Mouse (Mus musculus): ENCODE results near the gene Pfn1. TPM values are rescaled to one million over a fixed set of nuclear protein-coding genes. Genes with fewer than 3 reads are reported as not detected.

Pfn1 gene
- total and polyA plus RNA-seq, 3 experiments: 270 to 479 (median 280) TPM

GRCm38 (mm10) chr11:70660571-70660970, 6.1 kb upstream of the Pfn1 start:
- Histone ChIP-seq H3K27me3 (ENCODE audit: control insufficient read depth, insufficient read depth, low read length) (no peaks in the 10 kb centered on the region), H3K79me2 (replicated peaks; ENCODE audit: control insufficient read depth, insufficient read depth, low read length) (no peaks in the 10 kb centered on the region), H3K36me3 (ENCODE audit: control insufficient read depth, insufficient read depth, low read length) (peaks cover 16% of the 10 kb centered on the region), H3K4me1 (ENCODE audit: control insufficient read depth, insufficient read depth, low read length) (no peaks in the 10 kb centered on the region), H3K27ac (no peak overlapping the region; the same call in 1 of the 2 replicates), H3K9ac (ENCODE audit: low read depth, low read length) (peak overlapping the region; percentile 23), H3K4me3 (no peak overlapping the region)
- no peak for DNase-seq
- 62% methylated on average over 8 of the region's 8 CpGs for whole genome bisulfite sequencing
- TF ChIP-seq EP300 (IDR thresholded peaks at IDR 0.05; ENCODE audit: insufficient read depth, low read depth, low read length) (no peak), CTCF (IDR thresholded peaks at IDR 0.05) (no peak), POLR2A (IDR thresholded peaks at IDR 0.05; ENCODE audit: insufficient read depth, low read depth, low read length) (no peak)
- intact Hi-C loops (cut with DNase I): no loop called here

- Histone ChIP-seq H3K36me3 (ENCODE audit: control insufficient read depth, insufficient read depth, low read length) (peaks cover 12% of the 10 kb centered on the region), H3K4me3 (peak overlapping the region; percentile 47; the same call in 1 of the 2 replicates), H3K9ac (ENCODE audit: low read depth, low read length) (peak overlapping the region; percentile 38; the same call in 1 of the 2 replicates), H3K4me1 (ENCODE audit: control insufficient read depth, insufficient read depth, low read length) (no peaks in the 10 kb centered on the region), H3K27ac (peak overlapping the region; percentile 99; the same call in 1 of the 2 replicates), H3K27me3 (ENCODE audit: control insufficient read depth, insufficient read depth, low read length) (no peaks in the 10 kb centered on the region), H3K79me2 (replicated peaks; ENCODE audit: control insufficient read depth, insufficient read depth, low read length) (peaks cover 4% of the 10 kb centered on the region)
- 58% methylated on average over 8 of the region's 8 CpGs for WGBS
- TF ChIP-seq CTCF (IDR thresholded peaks at IDR 0.05): no peak
- no peak for TF ChIP-seq EP300 (IDR thresholded peaks at IDR 0.05; ENCODE audit: insufficient read depth, low read depth, low read length)
- TF ChIP-seq POLR2A (IDR thresholded peaks at IDR 0.05; ENCODE audit: insufficient read depth, low read depth, low read length): no peak
- no peak for DNase-seq
- intact Hi-C loops (cut with DNase I): no loop called here
These were observed 4.5 kb upstream of the Pfn1 start for GRCm38 (mm10) chr11:70658942-70659341.

GRCm38 (mm10) chr11:70658521-70658920, 4.1 kb upstream of the Pfn1 start:
- 56% methylated on average over 5 of the region's 5 CpGs for WGBS
- intact Hi-C loops (cut with DNase I): no loop called here
- TF ChIP-seq CTCF (IDR thresholded peaks at IDR 0.05) (no peak), EP300 (IDR thresholded peaks at IDR 0.05; ENCODE audit: insufficient read depth, low read depth, low read length) (no peak), POLR2A (IDR thresholded peaks at IDR 0.05; ENCODE audit: insufficient read depth, low read depth, low read length) (no peak)
- no peaks in the 10 kb centered on the region for H3K27me3 ChIP-seq (ENCODE audit: control insufficient read depth, insufficient read depth, low read length)
- no peak for DNase-seq
- no peaks in the 10 kb centered on the region for H3K4me1 ChIP-seq (ENCODE audit: control insufficient read depth, insufficient read depth, low read length)
- peak overlapping the region; percentile 99 for H3K27ac ChIP-seq
- H3K4me3 ChIP-seq: peak overlapping the region; percentile 47
- peak overlapping the region; percentile 13 for H3K9ac ChIP-seq (ENCODE audit: low read depth, low read length)
- H3K79me2 ChIP-seq (replicated peaks; ENCODE audit: control insufficient read depth, insufficient read depth, low read length): peaks cover 4% of the 10 kb centered on the region
- peaks cover 12% of the 10 kb centered on the region for H3K36me3 ChIP-seq (ENCODE audit: control insufficient read depth, insufficient read depth, low read length)

GRCm38 (mm10) chr11:70657991-70658390, 3.5 kb upstream of the Pfn1 start:
- Histone ChIP-seq H3K36me3 (ENCODE audit: control insufficient read depth, insufficient read depth, low read length) (peaks cover 13% of the 10 kb centered on the region), H3K27ac (peak overlapping the region; percentile 99), H3K27me3 (ENCODE audit: control insufficient read depth, insufficient read depth, low read length) (no peaks in the 10 kb centered on the region), H3K4me3 (peak overlapping the region; percentile 47), H3K4me1 (ENCODE audit: control insufficient read depth, insufficient read depth, low read length) (no peaks in the 10 kb centered on the region), H3K9ac (ENCODE audit: low read depth, low read length) (peak overlapping the region; percentile 13), H3K79me2 (replicated peaks; ENCODE audit: control insufficient read depth, insufficient read depth, low read length) (peaks cover 4% of the 10 kb centered on the region)
- intact Hi-C loops (cut with DNase I): no loop called here
- no peak for DNase-seq
- WGBS: 52% methylated on average over 9 of the region's 9 CpGs
- TF ChIP-seq CTCF (IDR thresholded peaks at IDR 0.05) (no peak), POLR2A (IDR thresholded peaks at IDR 0.05; ENCODE audit: insufficient read depth, low read depth, low read length) (no peak), EP300 (IDR thresholded peaks at IDR 0.05; ENCODE audit: insufficient read depth, low read depth, low read length) (no peak)

- 42% methylated on average over 6 of the region's 6 CpGs for WGBS
- no peak for TF ChIP-seq EP300 (IDR thresholded peaks at IDR 0.05; ENCODE audit: insufficient read depth, low read depth, low read length)
- no peak for TF ChIP-seq CTCF (IDR thresholded peaks at IDR 0.05)
- no peak for TF ChIP-seq POLR2A (IDR thresholded peaks at IDR 0.05; ENCODE audit: insufficient read depth, low read depth, low read length)
- Histone ChIP-seq H3K79me2 (replicated peaks; ENCODE audit: control insufficient read depth, insufficient read depth, low read length) (peaks cover 4% of the 10 kb centered on the region), H3K27me3 (ENCODE audit: control insufficient read depth, insufficient read depth, low read length) (no peaks in the 10 kb centered on the region), H3K9ac (ENCODE audit: low read depth, low read length) (peak overlapping the region; percentile 13), H3K4me1 (ENCODE audit: control insufficient read depth, insufficient read depth, low read length) (no peaks in the 10 kb centered on the region), H3K4me3 (peak overlapping the region; percentile 47), H3K27ac (peak overlapping the region; percentile 99), H3K36me3 (ENCODE audit: control insufficient read depth, insufficient read depth, low read length) (peaks cover 12% of the 10 kb centered on the region)
- peak; percentile 15 to 16 for DNase-seq
- intact Hi-C loops (cut with DNase I): no loop called here
These were observed 3.1 kb upstream of the Pfn1 start for GRCm38 (mm10) chr11:70657573-70657972.

GRCm38 (mm10) chr11:70656964-70657363, 2.5 kb upstream of the Pfn1 start, which contains the start of gene Eno3:
TSS of gene Eno3 (plus strand) at chr11:70657202.
- peak within 1 kb of the TSS; percentile 100 for H3K4me3 ChIP-seq

More at GRCm38 (mm10) chr11:70656964-70657363, 2.5 kb upstream of the Pfn1 start, which contains the start of gene Eno3:
- peak in 1 of 2 experiments; percentile 51 for DNase-seq
- peak within 1 kb of the TSS; percentile 77 for H3K9ac ChIP-seq (ENCODE audit: low read depth, low read length)
- H3K4me1 ChIP-seq (ENCODE audit: control insufficient read depth, insufficient read depth, low read length): peaks cover 1% of the 10 kb centered on the region; the same call in 1 of the 2 replicates
- intact Hi-C loops (cut with DNase I): no loop called here
- peak; percentile 65 for TF ChIP-seq POLR2A (IDR thresholded peaks at IDR 0.05; ENCODE audit: insufficient read depth, low read depth, low read length)
- TF ChIP-seq EP300 (IDR thresholded peaks at IDR 0.05; ENCODE audit: insufficient read depth, low read depth, low read length): no peak
- TF ChIP-seq CTCF (IDR thresholded peaks at IDR 0.05): no peak
- WGBS: 42% methylated on average over 3 of the region's 3 CpGs
- H3K27me3 ChIP-seq (ENCODE audit: control insufficient read depth, insufficient read depth, low read length): no peaks in the 10 kb centered on the region
- peaks cover 14% of the 10 kb centered on the region for H3K36me3 ChIP-seq (ENCODE audit: control insufficient read depth, insufficient read depth, low read length)
- peaks cover 4% of the 10 kb centered on the region for H3K79me2 ChIP-seq (replicated peaks; ENCODE audit: control insufficient read depth, insufficient read depth, low read length)
- peak within 1 kb of the TSS; percentile 99 for H3K27ac ChIP-seq
